Mouse (Mus musculus): ENCODE measurements around the gene Plcd3.

DNA sequence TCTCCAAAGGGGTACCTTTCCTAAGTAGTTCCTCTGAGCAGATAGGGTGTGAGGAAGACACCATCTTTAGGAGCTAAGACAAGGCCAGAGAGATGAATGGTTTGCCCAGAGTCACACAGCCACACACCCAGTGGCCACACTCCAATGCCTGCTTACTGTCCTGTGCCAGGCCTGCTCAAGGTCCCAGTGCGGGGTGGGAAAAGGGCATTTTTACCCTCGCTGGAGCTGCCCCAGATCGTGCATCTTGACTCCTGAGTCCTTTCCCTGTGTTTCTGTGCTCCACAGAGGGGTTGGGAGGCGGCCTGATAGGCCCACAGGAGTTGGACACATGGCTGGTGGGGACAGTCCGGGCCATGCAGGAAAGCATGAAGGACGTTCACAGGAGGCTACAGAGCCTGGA, 4.4 kb upstream of the Plcd3 start:
- no peak for TF ChIP-seq CTCF (IDR thresholded peaks at IDR 0.05; ENCODE audit: control insufficient read depth, insufficient read depth, low read length)
- TF ChIP-seq POLR2A (IDR thresholded peaks at IDR 0.05; ENCODE audit: borderline replicate concordance, control insufficient read depth, low read depth, low read length), result no peak

Data from bone marrow, adult 2 months (tissue).